Mouse (Mus musculus): Measurements from ENCODE around the gene Kmt5b. TPM values are rescaled to one million over a fixed set of nuclear protein-coding genes. Genes with fewer than 3 reads are reported as not detected.

The Kmt5b gene
- polyA plus RNA-seq, 1 experiment = 47.1 TPM

DNA sequence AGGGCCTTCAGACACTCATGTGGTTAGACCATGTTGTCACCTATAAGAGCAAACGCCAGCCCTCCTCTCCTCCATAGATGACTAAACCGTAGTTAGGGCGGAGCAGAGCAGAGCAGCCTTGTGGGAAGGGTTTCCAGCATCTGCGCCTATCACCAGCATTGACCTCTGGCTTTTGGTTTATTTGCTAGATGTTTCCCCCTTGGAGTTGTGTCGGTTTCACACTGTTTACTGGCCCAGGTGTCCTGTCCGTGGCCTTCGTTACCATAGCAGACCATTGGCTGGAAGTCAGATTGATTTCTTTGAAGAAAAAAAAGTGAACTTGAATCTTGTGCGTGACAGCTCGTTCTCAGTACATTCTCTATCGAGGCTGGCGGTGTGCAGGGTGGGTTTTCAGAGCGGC lies 48.6 kb downstream of the Kmt5b start:
- H3K4me3 ChIP-seq (ENCODE audit: insufficient read depth, low read length) = no peak overlapping the region
- H3K27ac ChIP-seq (ENCODE audit: insufficient read depth, low read length) = no peak overlapping the region
- no peaks in the 10 kb centered on the region; the same call in none of the 2 replicates for H3K4me1 ChIP-seq (ENCODE audit: control insufficient read depth, insufficient read depth, low read length)
- TF ChIP-seq CTCF (IDR thresholded peaks at IDR 0.05; ENCODE audit: borderline replicate concordance, insufficient read depth, low read length) = no peak
- TF ChIP-seq POLR2A (IDR thresholded peaks at IDR 0.05; ENCODE audit: low read depth, low read length) = no peak

DNA sequence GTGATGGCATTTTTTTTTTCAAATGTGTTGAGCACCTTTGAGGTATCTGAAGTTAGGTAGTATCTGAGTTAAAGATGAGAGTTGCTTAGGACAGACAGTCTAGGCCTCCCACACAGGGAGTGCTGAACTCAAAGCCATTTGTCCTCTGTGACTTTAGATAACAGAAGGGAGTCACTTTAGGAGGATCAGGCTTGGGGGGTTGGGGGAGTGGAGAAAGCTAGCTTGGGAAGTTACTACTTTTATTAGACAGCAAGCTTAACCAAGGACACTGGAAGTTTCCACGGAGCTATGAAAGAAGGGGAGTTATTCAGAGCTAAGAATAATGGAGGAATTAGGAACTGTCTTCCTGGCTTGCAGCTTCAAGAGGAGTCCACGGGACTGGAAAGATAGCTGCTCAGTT lies 51.9 kb downstream of the Kmt5b start:
- Histone ChIP-seq H3K4me3 (ENCODE audit: insufficient read depth, low read length) (no peak overlapping the region), H3K27ac (ENCODE audit: insufficient read depth, low read length) (no peak overlapping the region), H3K4me1 (ENCODE audit: control insufficient read depth, insufficient read depth, low read length) (no peaks in the 10 kb centered on the region; the same call in none of the 2 replicates)
- TF ChIP-seq POLR2A (IDR thresholded peaks at IDR 0.05; ENCODE audit: low read depth, low read length) (no peak), CTCF (IDR thresholded peaks at IDR 0.05; ENCODE audit: borderline replicate concordance, insufficient read depth, low read length) (no peak)

DNA sequence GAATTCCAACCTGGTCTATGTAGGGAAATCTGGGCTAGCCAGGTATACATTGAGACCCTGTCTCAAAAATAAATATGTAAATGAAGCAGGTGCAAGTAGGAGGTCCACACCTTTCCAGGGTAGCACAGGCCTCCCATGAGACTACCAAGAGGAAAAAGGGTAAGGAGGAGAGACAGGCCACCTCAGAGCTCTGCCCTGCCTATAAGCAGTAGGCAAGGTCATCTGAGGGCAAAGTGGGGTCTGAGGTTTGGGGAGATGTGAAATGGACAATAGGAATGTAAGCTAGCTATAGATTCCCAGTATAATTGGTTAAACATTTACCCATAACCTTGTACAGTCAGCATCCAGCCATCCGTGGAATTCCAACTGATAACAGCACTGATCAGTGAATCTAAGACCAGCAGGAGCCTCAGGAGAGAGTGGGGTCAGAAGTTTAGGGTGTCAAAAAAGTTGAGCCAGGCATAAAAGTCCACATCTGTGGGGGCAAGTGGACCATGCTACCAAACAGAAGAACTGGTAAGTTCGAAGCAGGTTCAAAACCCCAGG lies 52.8 kb downstream of the Kmt5b start:
- Histone ChIP-seq H3K4me1 (ENCODE audit: control insufficient read depth, insufficient read depth, low read length) (no peaks in the 10 kb centered on the region; the same call in none of the 2 replicates), H3K4me3 (ENCODE audit: insufficient read depth, low read length) (no peak overlapping the region), H3K27ac (ENCODE audit: insufficient read depth, low read length) (no peak overlapping the region)
- no peak for TF ChIP-seq POLR2A (IDR thresholded peaks at IDR 0.05; ENCODE audit: low read depth, low read length)
- TF ChIP-seq CTCF (IDR thresholded peaks at IDR 0.05; ENCODE audit: borderline replicate concordance, insufficient read depth, low read length) = no peak

DNA sequence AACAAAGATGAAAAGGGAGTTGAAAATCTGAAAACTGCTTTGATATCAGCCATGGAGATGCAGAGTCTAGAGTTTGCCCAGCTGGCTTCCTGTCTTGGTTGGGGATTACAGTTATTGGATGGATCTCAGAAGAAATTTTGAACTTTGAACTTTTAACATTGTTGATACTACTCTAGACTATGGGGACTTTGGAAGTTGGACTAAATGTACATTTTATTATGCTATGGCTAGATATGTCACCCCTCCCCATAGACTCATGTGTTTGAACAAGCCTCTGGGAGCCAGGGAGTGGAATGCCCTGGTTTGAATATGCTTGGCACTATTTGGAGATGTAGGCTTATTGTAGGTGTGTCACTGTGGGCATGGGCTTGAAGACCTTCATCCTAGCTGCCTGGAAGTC lies 57.8 kb downstream of the Kmt5b start:
- H3K4me1 ChIP-seq (ENCODE audit: control insufficient read depth, insufficient read depth, low read length) = no peaks in the 10 kb centered on the region; the same call in 1 of the 2 replicates
- TF ChIP-seq CTCF (IDR thresholded peaks at IDR 0.05; ENCODE audit: borderline replicate concordance, insufficient read depth, low read length) (no peak), POLR2A (IDR thresholded peaks at IDR 0.05; ENCODE audit: low read depth, low read length) (no peak)
- no peak overlapping the region for H3K27ac ChIP-seq (ENCODE audit: insufficient read depth, low read length)
- H3K4me3 ChIP-seq (ENCODE audit: insufficient read depth, low read length) = no peak overlapping the region

DNA sequence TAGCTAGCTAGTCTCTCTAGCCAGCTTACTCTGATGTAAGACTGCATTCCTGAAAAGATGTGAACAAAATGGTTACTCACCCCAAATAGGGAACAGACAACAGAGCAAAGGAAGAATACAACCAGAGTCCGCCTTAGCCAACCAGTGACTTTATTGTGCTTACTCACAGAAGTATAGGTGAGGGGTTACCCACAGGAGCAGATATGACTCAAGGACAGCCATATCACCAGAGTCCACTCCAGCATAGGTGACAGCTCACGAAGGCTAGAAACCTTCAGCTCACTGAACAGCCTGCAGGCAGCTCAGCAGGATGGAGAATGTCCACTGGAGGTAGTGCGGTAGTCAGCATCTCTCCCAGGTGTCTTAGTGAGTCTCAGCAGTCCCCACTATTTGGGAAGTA lies 62.6 kb downstream of the Kmt5b start:
- peaks cover 2% of the 10 kb centered on the region for H3K4me1 ChIP-seq (ENCODE audit: control insufficient read depth, insufficient read depth, low read length)
- H3K4me3 ChIP-seq (ENCODE audit: insufficient read depth, low read length) = no peak overlapping the region
- H3K27ac ChIP-seq (ENCODE audit: insufficient read depth, low read length) = no peak overlapping the region
- TF ChIP-seq CTCF (IDR thresholded peaks at IDR 0.05; ENCODE audit: borderline replicate concordance, insufficient read depth, low read length) (no peak), POLR2A (IDR thresholded peaks at IDR 0.05; ENCODE audit: low read depth, low read length) (no peak)

DNA sequence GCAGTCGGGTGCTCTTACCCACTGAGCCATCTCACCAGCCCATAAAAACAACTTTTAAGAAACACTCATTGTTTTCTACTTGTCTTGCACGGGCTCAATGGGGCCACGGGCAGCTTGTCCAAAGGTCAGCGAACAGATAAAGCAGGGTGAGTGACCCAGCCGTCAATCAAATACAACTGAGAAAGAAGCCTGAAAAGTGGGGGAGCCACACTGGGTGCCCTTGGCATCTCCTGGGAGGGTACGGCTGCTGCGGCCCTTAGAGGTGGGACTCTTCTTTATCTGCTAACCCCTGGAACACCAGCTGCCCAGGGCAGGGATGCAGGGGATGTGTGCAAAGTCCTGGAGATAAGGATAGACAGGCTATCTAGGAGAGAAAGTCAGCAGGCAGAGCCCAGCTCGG lies 64.5 kb downstream of the Kmt5b start:
- Histone ChIP-seq H3K4me3 (ENCODE audit: insufficient read depth, low read length) (no peak overlapping the region), H3K4me1 (ENCODE audit: control insufficient read depth, insufficient read depth, low read length) (peaks cover 2% of the 10 kb centered on the region)
- no peak for TF ChIP-seq POLR2A (IDR thresholded peaks at IDR 0.05; ENCODE audit: low read depth, low read length)
- TF ChIP-seq CTCF (IDR thresholded peaks at IDR 0.05; ENCODE audit: borderline replicate concordance, insufficient read depth, low read length) = no peak

DNA sequence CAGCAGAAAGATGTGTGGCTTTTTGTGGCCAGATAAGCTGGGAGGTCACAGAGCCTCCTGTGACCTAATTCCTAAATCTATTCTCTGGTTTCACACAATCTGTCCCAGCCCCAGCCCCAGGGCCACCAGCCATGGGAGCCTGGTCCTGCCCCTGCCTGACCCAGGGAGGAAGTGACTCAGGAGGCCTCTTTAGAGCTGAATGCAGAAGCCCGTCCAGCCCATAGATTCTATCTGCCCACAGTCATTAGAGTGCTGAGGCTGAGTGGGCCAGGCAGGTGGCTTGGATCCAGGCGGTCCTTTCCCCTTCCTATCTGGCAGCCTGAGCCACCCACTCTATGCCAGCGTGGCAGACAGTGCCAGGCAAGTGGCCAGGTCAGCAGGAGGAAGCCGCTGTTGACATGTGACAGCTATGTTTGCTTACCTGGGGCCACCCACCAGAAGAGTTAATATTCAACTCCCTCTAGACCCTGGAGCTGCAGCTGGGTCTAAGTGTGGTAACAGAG lies 65.7 kb downstream of the Kmt5b start:
- Histone ChIP-seq H3K27ac (ENCODE audit: insufficient read depth, low read length) (peak overlapping the region; percentile 34; the same call in 1 of the 2 replicates), H3K4me3 (ENCODE audit: insufficient read depth, low read length) (no peak overlapping the region), H3K4me1 (ENCODE audit: control insufficient read depth, insufficient read depth, low read length) (peaks cover 2% of the 10 kb centered on the region)
- TF ChIP-seq CTCF (IDR thresholded peaks at IDR 0.05; ENCODE audit: borderline replicate concordance, insufficient read depth, low read length) (no peak), POLR2A (IDR thresholded peaks at IDR 0.05; ENCODE audit: low read depth, low read length) (no peak)

More for the DNA sequence above, 64.5 kb downstream of the Kmt5b start:
- H3K27ac ChIP-seq (ENCODE audit: insufficient read depth, low read length) = no peak overlapping the region

DNA sequence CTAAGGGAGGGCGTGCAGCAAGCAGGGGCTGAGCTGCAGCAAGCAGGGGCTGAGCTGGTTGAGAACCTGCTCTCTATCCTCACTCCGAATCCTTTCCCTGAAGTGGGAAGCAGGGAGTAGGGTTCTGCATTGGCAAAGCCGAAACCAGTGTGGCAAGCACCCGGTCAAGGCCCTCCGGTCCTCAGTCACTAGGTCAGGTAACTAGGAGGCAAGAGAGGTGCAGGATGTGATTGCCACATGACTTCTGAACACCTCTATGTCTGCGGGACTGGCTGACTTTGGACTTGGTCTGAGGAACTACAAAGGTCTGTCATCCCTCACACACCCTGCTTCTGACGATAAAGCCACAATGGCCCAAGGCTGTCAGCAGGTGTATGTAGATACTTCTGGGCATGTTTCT lies 67.1 kb downstream of the Kmt5b start:
- H3K27ac ChIP-seq (ENCODE audit: insufficient read depth, low read length) = no peak overlapping the region
- H3K4me1 ChIP-seq (ENCODE audit: control insufficient read depth, insufficient read depth, low read length) = peaks cover 2% of the 10 kb centered on the region
- TF ChIP-seq CTCF (IDR thresholded peaks at IDR 0.05; ENCODE audit: borderline replicate concordance, insufficient read depth, low read length) (no peak), POLR2A (IDR thresholded peaks at IDR 0.05; ENCODE audit: low read depth, low read length) (no peak)
- no peak overlapping the region for H3K4me3 ChIP-seq (ENCODE audit: insufficient read depth, low read length)

DNA sequence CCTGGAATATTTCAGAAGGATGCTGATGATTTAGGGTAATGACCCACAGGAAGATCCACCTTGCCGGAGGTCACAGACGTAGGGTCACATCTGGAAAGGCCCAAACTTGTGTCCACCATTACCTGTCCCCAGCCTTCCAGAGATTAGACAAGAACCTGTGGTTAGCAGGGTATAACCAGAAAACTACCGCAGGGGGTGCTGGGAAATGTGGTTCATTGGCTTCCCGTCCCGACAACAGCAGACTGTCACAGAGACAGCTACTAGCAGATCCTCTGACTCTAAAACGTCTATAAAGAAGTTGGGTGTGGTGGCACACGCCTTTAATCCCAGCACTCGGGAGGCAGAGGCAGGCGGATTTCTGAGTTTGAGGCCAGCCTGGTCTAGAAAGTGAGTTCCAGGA lies 69.6 kb downstream of the Kmt5b start:
- TF ChIP-seq POLR2A (IDR thresholded peaks at IDR 0.05; ENCODE audit: low read depth, low read length) (no peak), CTCF (IDR thresholded peaks at IDR 0.05; ENCODE audit: borderline replicate concordance, insufficient read depth, low read length) (no peak)
- Histone ChIP-seq H3K27ac (ENCODE audit: insufficient read depth, low read length) (no peak overlapping the region), H3K4me1 (ENCODE audit: control insufficient read depth, insufficient read depth, low read length) (peaks cover 6% of the 10 kb centered on the region), H3K4me3 (ENCODE audit: insufficient read depth, low read length) (no peak overlapping the region)

DNA sequence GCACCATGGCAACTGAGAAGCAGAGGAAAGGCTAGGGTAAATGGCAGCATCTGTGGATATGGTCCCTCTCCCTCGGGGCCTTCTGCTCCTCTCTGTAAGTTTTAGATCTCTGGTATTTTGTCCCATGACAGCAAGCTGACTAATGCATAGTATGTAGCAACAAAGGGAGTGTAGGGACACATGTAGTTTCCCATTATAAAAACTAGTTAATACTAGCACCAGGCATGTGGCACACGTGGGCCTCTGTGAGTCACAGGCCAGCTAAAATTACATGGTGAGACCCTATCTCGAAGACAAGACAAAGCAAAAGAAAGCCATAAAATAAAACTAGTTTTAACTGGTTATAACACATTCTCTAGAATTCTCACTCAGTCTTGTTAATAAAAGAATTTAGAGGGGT lies 71.7 kb downstream of the Kmt5b start:
- Histone ChIP-seq H3K27ac (ENCODE audit: insufficient read depth, low read length) (peak overlapping the region; percentile 99), H3K4me1 (ENCODE audit: control insufficient read depth, insufficient read depth, low read length) (peaks cover 4% of the 10 kb centered on the region), H3K4me3 (ENCODE audit: insufficient read depth, low read length) (no peak overlapping the region)
- TF ChIP-seq POLR2A (IDR thresholded peaks at IDR 0.05; ENCODE audit: low read depth, low read length) (no peak), CTCF (IDR thresholded peaks at IDR 0.05; ENCODE audit: borderline replicate concordance, insufficient read depth, low read length) (no peak)
